Mouse (Mus musculus) adrenal gland, adult 2 months (tissue): Measurements from ENCODE around the gene Gm11567. TPM values are rescaled to one million over a fixed set of nuclear protein-coding genes. Genes with fewer than 3 reads are reported as not detected.
"Not testable (repeated sequence)": the region's sequence is repeated elsewhere in the genome, so short reads cannot be mapped to it uniquely, and the experiment has no call there.

Experiments
- DNase-seq: peaks from one replicate; pipeline ENCODE4 v3.0.0; 2021
- long read RNA-seq: library from polyadenylated mRNA; stranded (forward); transcript quantifications from one replicate; pipeline ENCODE4 v2.0.0, GENCODE M21; 2021
- polyA plus RNA-seq: library from polyadenylated mRNA; depleted of rRNA; stranded (reverse); fragments of >200 nt; gene quantifications from 2 replicates; pipeline ENCODE4 v1.2.3, GENCODE M21; 2012; rRNA removed
- total RNA-seq, 2 experiments: library from RNA; stranded (reverse); gene quantifications; 2 replicates each; pipeline ENCODE4 v1.2.3; 2021

Gm11567 gene
- total RNA-seq (not detected), polyA plus RNA-seq (not detected in 2 replicates)
- long read RNA-seq = 0 reads

DNA sequence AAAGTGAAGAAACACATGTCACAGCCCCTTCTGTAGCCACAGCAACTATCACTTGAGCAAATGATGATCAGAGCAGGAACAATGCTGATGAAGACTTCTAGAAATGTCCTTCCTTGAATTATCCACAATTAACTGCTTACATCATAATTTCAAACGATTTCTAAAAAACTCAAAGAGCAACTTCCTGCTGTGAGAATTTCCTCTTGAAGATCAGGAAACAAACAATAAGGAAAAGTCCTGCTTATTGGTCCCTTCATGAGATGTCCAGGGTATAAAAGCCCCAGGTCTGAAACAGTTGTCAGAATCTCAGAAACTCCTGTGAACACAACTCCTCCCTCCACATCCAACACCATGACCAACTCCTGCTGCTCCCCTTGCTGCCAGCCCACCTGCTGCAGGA, at the start of gene Gm11567:
Gm11567 (plus strand) TSS at position 301 of the 400 bp plus-strand sequence.
- DNase-seq = not testable (repeated sequence)

DNA sequence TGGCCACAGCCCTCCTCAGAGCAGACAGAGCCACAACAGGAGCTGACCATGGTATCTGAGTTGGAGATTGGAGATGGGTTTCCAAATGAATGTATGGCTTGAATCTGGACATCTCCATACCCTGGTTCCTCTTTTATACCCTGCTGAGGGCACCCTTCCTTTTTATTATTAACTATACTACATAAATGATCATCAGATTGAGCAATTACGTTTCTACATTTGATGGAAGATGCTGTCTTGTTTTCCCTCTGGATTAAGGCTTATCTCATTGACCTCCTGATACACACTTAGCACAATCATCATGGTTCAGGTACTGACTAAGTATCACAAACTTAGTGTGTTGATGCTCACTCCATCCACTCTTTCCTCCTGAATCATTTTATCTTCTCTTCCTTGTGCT, 41.0 kb upstream of the Gm11567 start, which contains the start of gene 2300003K06Rik:
2300003K06Rik (minus strand) TSS at position 101 of the 400 bp plus-strand sequence.
- DNase-seq = no peak

DNA sequence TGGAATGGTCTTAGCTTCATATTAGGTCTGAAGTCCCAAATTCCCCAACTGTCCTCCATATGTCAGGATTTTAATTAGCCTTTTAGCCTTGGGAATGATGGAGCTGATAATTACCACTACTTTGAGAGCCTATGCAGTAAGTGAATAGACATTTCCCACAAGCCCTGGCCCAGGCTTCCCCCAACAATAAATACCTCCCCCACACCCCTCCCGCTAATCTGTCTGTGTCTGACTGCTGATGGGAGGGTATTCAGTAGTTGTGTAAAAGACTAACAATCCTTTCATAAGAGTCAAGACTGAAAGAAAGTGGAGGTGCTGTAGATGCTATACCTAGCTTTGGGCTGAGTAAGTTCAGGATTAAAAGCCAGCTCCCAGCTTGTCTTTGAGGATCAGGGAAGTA, 36.8 kb upstream of the Gm11567 start:
- DNase-seq = no peak

DNA sequence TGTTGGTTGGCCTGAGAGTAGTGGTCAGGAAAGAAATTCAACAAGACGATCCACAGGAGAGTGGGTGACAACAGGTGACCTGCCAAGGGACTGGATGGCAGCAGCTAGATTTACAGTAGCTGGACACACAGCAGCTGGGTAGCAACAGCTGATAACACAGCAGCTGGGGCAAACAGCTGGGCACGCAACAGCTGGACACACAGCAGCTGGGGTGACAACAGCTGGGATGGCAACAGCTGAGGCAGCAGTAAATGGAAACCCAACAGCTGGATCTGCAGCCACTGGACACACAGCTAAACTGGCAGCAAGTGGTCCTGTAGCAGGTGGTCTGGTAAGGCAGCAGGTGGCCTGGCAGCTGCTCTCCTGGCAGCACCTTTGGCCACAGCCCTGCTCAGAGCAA, 32.2 kb upstream of the Gm11567 start:
- DNase-seq = no peak

DNA sequence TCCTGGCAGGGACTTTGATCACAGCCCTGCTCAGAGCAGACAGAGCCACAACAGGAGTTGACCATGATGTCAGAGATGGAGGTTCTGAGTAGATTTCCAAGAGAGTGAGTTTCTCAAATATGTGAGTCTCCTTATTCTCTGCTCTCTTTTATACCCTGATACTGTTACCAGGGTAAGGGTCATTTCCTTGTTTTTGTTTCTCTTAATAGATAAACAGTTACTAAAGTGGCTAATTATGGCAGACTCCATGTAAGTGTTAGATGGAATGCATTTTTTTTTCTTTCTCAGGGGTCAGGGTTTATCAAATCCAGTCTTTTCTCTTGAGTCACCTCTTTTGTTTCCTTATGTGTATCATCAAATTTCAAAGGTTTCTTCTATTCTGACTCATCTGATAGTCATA, 27.5 kb upstream of the Gm11567 start, which contains the start of gene Krtap4-16:
Krtap4-16 (minus strand) TSS at position 101 of the 400 bp plus-strand sequence.
- no peak for DNase-seq

DNA sequence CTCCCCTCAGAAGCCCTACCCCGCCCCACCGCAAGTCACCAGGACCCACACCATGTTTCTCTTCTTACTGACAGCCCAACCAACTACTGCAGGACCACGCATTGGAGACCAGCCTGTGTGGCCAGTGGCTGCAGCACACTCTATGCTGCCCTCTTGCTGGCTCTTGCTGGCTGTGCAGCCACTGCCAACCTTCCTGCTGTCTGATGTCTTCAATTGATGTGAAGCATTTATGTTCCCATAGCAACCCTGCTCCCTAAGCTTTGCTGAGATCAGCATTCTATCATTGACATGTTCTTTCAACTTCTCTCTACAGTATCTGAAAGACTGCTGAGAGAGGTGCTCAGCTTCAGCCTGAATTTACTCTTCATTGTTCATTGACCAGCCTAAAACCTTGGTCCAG, 24.9 kb upstream of the Gm11567 start:
- peak; percentile 3 for DNase-seq

DNA sequence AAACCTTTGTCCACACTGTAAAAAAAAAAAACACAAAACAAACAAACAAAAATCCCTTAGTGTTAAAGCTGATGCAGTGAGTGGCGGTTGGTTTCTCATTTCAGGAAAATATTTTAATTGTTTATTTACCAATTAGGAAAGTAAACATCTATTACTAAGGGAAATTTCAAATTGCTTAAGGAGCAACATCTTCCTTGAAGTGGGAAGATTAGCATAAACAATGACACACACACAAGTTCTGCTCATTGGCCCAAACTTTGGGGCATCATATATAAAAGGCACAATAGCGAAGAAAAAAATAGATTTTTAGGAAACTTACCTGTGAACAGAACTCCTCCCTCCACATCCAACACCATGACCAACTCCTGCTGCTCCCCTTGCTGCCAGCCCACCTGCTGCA, 21.4 kb upstream of the Gm11567 start, which contains the start of gene Gm11568:
Gm11568 (plus strand) TSS at position 301 of the 400 bp plus-strand sequence.
- DNase-seq = no peak

DNA sequence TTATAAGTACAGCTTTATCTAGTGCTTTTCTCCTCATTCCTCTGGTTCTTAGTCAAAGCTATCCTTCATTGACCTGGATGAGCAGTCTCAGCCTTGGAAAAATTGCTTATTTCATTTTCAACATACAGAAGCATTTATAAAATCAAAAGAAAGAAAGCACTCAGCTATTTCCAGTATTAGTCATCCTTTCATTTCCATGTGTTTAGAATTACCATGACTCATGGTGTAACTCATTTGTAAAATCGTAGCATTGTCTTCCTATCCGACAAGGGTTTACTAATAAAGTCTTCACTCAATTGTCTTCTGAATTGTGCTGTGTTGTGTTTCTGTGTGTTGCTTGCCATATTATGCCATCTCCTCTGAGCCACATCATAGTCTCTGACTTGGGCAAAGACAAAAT, 20.2 kb upstream of the Gm11567 start:
- DNase-seq = no peak

DNA sequence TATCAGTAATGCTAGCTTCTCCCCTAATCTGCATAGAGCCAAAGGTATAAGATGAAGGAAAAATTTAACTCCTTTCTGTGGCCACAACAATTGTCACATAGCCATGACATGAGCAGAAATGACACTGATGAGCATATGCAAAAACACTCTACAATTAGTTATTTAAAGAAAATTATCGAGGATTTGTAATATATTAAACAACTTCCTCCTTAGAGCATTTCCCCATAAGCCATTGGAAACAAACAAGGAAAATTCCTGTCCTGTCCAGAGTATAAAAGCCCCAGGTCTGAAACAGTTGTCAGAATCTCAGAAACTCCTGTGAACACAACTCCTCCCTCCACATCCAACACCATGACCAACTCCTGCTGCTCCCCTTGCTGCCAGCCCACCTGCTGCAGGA, 14.8 kb upstream of the Gm11567 start, which contains the start of gene Gm11559:
Gm11559 (plus strand) TSS at position 301 of the 400 bp plus-strand sequence.
- DNase-seq = not testable (repeated sequence)

DNA sequence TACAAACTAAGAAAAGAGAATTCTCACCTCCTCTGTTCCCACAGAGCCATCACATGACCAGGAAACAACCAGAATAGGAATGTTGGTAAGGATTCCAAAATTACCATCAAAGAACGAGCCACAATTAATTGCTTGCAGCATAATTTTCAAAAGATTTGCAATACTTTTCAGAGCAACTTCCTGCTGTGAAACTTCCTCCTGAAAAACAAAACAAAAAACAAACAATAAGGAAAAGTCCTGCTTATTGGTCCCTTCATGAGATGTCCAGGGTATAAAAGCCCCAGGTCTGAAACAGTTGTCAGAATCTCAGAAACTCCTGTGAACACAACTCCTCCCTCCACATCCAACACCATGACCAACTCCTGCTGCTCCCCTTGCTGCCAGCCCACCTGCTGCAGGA, 5.9 kb upstream of the Gm11567 start, which contains the start of gene Krtap9-1:
Krtap9-1 (plus strand) TSS at position 301 of the 400 bp plus-strand sequence.
- not testable (repeated sequence) for DNase-seq

DNA sequence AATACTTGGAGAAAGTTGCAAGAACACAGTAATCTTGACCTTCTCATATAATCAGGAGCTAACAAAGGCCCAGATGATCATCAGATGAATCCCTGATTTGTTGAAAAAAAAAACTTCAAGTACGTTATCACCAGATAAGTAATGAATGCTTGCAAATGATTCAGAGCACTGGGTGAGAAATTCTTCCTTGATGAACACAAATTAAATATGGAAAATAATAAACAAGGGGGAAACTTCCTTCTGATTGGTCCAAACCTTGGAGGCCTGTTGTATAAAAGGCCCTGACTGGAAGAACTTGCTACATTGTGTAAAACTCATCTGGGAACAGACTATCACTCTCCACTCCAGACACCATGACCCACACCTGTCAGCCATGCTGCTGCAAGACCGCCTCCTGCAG, 28.6 kb downstream of the Gm11567 start, which contains the start of gene Krtap31-1:
Krtap31-1 (plus strand) TSS at position 301 of the 400 bp plus-strand sequence.
- no peak for DNase-seq

DNA sequence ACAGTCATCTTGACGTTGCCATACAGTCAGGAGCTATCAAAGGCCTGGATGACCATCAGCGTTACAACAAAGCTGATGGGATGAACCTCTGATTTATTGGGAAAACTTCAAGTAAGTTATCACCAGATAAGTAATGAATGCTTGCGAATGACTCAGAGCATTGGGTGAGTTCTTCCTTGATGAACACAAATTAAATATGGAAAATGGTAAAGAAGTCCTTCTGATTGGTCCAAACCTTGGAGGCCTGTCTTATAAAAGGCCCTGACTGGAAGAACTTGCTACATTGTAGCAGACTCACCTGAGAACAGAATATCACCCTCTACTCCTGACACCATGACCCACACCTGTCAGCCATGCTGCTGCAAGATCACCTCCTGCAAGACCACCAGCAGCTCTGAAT, 35.5 kb downstream of the Gm11567 start, which contains the start of gene Gm11565:
Gm11565 (plus strand) TSS at position 301 of the 400 bp plus-strand sequence.
- no peak for DNase-seq

Other genes with a start within 250 kb of the Gm11567 start
Only the 30 nearest of the 35 such genes appear.
- gene Gm11563, start 220.2 kb upstream of the Gm11567 start, total RNA-seq = not detected
- not detected in 2 replicates for gene Gm11563, start 220.2 kb upstream of the Gm11567 start, polyA plus RNA-seq
- gene Krtap4-6, start 213.2 kb upstream of the Gm11567 start, total RNA-seq = not detected
- not detected in 2 replicates for gene Krtap4-6, start 213.2 kb upstream of the Gm11567 start, polyA plus RNA-seq
- gene Gm14190, start 188.4 kb upstream of the Gm11567 start, total RNA-seq = not detected
- gene Gm14190, start 188.4 kb upstream of the Gm11567 start, polyA plus RNA-seq = not detected in 2 replicates
- not detected for gene Gm14180, start 144.9 kb upstream of the Gm11567 start, total RNA-seq
- gene Gm14180, start 144.9 kb upstream of the Gm11567 start, polyA plus RNA-seq = not detected in 2 replicates
- not detected for gene Gm11595, start 106.3 kb upstream of the Gm11567 start, total RNA-seq
- not detected in 2 replicates for gene Gm11595, start 106.3 kb upstream of the Gm11567 start, polyA plus RNA-seq
- not detected for gene Krtap4-8, start 98.5 kb upstream of the Gm11567 start, total RNA-seq
- gene Krtap4-8, start 98.5 kb upstream of the Gm11567 start, polyA plus RNA-seq = not detected in 2 replicates
- gene Krtap4-9, start 94.0 kb upstream of the Gm11567 start, total RNA-seq = not detected
- gene Krtap4-9, start 94.0 kb upstream of the Gm11567 start, polyA plus RNA-seq = not detected in 2 replicates
- not detected for gene Gm11596, start 85.7 kb upstream of the Gm11567 start, total RNA-seq
- not detected in 2 replicates for gene Gm11596, start 85.7 kb upstream of the Gm11567 start, polyA plus RNA-seq
- gene Gm11569, start 80.3 kb upstream of the Gm11567 start, total RNA-seq = not detected
- gene Gm11569, start 80.3 kb upstream of the Gm11567 start, polyA plus RNA-seq = not detected in 2 replicates
- not detected for gene Gm11554, start 74.7 kb upstream of the Gm11567 start, total RNA-seq
- gene Gm11554, start 74.7 kb upstream of the Gm11567 start, polyA plus RNA-seq = not detected in 2 replicates
- gene Krtap4-13, start 69.3 kb upstream of the Gm11567 start, total RNA-seq = not detected
- not detected in 2 replicates for gene Krtap4-13, start 69.3 kb upstream of the Gm11567 start, polyA plus RNA-seq
- gene Gm11564, start 63.5 kb upstream of the Gm11567 start, total RNA-seq = not detected
- not detected in 2 replicates for gene Gm11564, start 63.5 kb upstream of the Gm11567 start, polyA plus RNA-seq
- gene 2300003K06Rik, start 41.1 kb upstream of the Gm11567 start, total RNA-seq = not detected
- gene 2300003K06Rik, start 41.1 kb upstream of the Gm11567 start, polyA plus RNA-seq = not detected in 2 replicates
- gene Krtap4-16, start 27.6 kb upstream of the Gm11567 start, total RNA-seq = not detected
- not detected in 2 replicates for gene Krtap4-16, start 27.6 kb upstream of the Gm11567 start, polyA plus RNA-seq
- not detected for gene Gm11568, start 21.3 kb upstream of the Gm11567 start, total RNA-seq
- gene Gm11568, start 21.3 kb upstream of the Gm11567 start, polyA plus RNA-seq = not detected in 2 replicates
- not detected for gene Gm11559, start 14.7 kb upstream of the Gm11567 start, total RNA-seq
- gene Gm11559, start 14.7 kb upstream of the Gm11567 start, polyA plus RNA-seq = not detected in 2 replicates
- gene Krtap9-1, start 5.8 kb upstream of the Gm11567 start, total RNA-seq = not detected
- not detected in 2 replicates for gene Krtap9-1, start 5.8 kb upstream of the Gm11567 start, polyA plus RNA-seq
- gene Krtap31-1, start 28.7 kb downstream of the Gm11567 start, total RNA-seq = not detected
- not detected in 2 replicates for gene Krtap31-1, start 28.7 kb downstream of the Gm11567 start, polyA plus RNA-seq
- not detected for gene Gm11565, start 35.6 kb downstream of the Gm11567 start, total RNA-seq
- gene Gm11565, start 35.6 kb downstream of the Gm11567 start, polyA plus RNA-seq = not detected in 2 replicates
- not detected for gene Krtap31-2, start 57.1 kb downstream of the Gm11567 start, total RNA-seq
- gene Krtap31-2, start 57.1 kb downstream of the Gm11567 start, polyA plus RNA-seq = not detected in 2 replicates
- gene Krtap9-5, start 69.3 kb downstream of the Gm11567 start, total RNA-seq = not detected
- gene Krtap9-5, start 69.3 kb downstream of the Gm11567 start, polyA plus RNA-seq = not detected in 2 replicates
- gene Krtap29-1, start 99.9 kb downstream of the Gm11567 start, total RNA-seq = not detected
- gene Krtap29-1, start 99.9 kb downstream of the Gm11567 start, polyA plus RNA-seq = not detected in 2 replicates
- not detected for gene Krtap16-1, start 107.4 kb downstream of the Gm11567 start, total RNA-seq
- not detected in 2 replicates for gene Krtap16-1, start 107.4 kb downstream of the Gm11567 start, polyA plus RNA-seq
- gene Krtap17-1, start 114.8 kb downstream of the Gm11567 start, total RNA-seq = not detected
- gene Krtap17-1, start 114.8 kb downstream of the Gm11567 start, polyA plus RNA-seq = not detected in 2 replicates
- gene Krt33a, start 137.0 kb downstream of the Gm11567 start, total RNA-seq = not detected
- gene Krt33a, start 137.0 kb downstream of the Gm11567 start, polyA plus RNA-seq = not detected in 2 replicates
- gene Krt33b, start 150.7 kb downstream of the Gm11567 start, total RNA-seq = not detected
- not detected in 2 replicates for gene Krt33b, start 150.7 kb downstream of the Gm11567 start, polyA plus RNA-seq
- gene Krt34, start 162.4 kb downstream of the Gm11567 start, total RNA-seq = not detected
- gene Krt34, start 162.4 kb downstream of the Gm11567 start, polyA plus RNA-seq = not detected in 2 replicates
- gene Krt31, start 171.4 kb downstream of the Gm11567 start, total RNA-seq = not detected
- gene Krt31, start 171.4 kb downstream of the Gm11567 start, polyA plus RNA-seq = not detected in 2 replicates
- not detected for gene Krt32, start 209.0 kb downstream of the Gm11567 start, total RNA-seq
- gene Krt32, start 209.0 kb downstream of the Gm11567 start, polyA plus RNA-seq = not detected in 2 replicates
- not detected for gene Krt35, start 217.1 kb downstream of the Gm11567 start, total RNA-seq
- not detected in 2 replicates for gene Krt35, start 217.1 kb downstream of the Gm11567 start, polyA plus RNA-seq